Mouse (Mus musculus) CH12.LX (cell line): ENCODE results near the gene Gm4871. TPM values are rescaled to one million over a fixed set of nuclear protein-coding genes. Genes with fewer than 3 reads are reported as not detected.
A peak's percentile ranks its signal among the peaks of the same experiment; 100 is the strongest.

Experiments
- DNase-seq: peaks from one replicate; pipeline ENCODE4 v3.0.0-alpha.2; 2013; ENCODE audit errors: extremely low read depth
- H3K27ac ChIP-seq: 2 replicates; pipeline ENCODE4 v1.5.1; 2012; ENCODE audit warnings: low read depth, mild to moderate bottlenecking, control low read depth, moderate library complexity; ENCODE audit not compliant: insufficient read depth
- H3K27me3 ChIP-seq: replicated peaks from 2 replicates; pipeline ENCODE3; 2012; ENCODE audit warnings: inconsistent platforms
- H3K36me3 ChIP-seq, 2 experiments: replicated peaks in 1 of 2; 2 replicates each; pipeline versions ENCODE3 to v1.6.1; 2012; ENCODE audit warnings: inconsistent platforms in 1 of 2, low read length in 1 of 2, mild to moderate bottlenecking in 1 of 2, mixed read lengths in 1 of 2, moderate library complexity in 1 of 2; ENCODE audit not compliant: control insufficient read depth in 1 of 2, insufficient read depth in 1 of 2
- H3K4me1 ChIP-seq, 2 experiments: 2 replicates each; pipeline ENCODE4 v1.6.1; 2012; ENCODE audit warnings: inconsistent platforms in 1 of 2, moderate library complexity in 1 of 2; ENCODE audit not compliant: insufficient read depth in 2 of 2, control insufficient read depth in 1 of 2
- H3K4me2 ChIP-seq: 2 replicates; pipeline ENCODE4 v1.6.1; 2012; ENCODE audit warnings: low read depth, mild to moderate bottlenecking, control low read depth; ENCODE audit not compliant: poor library complexity, insufficient read depth, severe bottlenecking
- H3K4me3 ChIP-seq, 3 experiments: fragments of 150-350 bp in 1 of 3; sonication (generic) in 1 of 3; replicated peaks in 1 of 3; 2 replicates each; pipeline versions ENCODE3 to v1.5.1; 2011 to 2012; ENCODE audit warnings: low read depth in 2 of 3, low read length in 2 of 3, mild to moderate bottlenecking in 2 of 3, moderate library complexity in 2 of 3, control low read depth in 1 of 3, improper control_type of control experiment in 1 of 3, inconsistent platforms in 1 of 3, mixed read lengths in 1 of 3; ENCODE audit not compliant: poor library complexity in 1 of 3
- H3K79me2 ChIP-seq: replicated peaks from 2 replicates; pipeline ENCODE4 v1.6.1; 2012; ENCODE audit warnings: mild to moderate bottlenecking, moderate library complexity; ENCODE audit not compliant: control insufficient read depth, poor library complexity, insufficient read depth, severe bottlenecking; ENCODE audit errors: extremely low read depth
- H3K9ac ChIP-seq: 2 replicates; pipeline ENCODE4 v1.6.1; 2012; ENCODE audit warnings: low read depth, mild to moderate bottlenecking, control low read depth, moderate library complexity; ENCODE audit not compliant: insufficient read depth
- H3K9me3 ChIP-seq: replicated peaks from 2 replicates; pipeline ENCODE3; 2012; ENCODE audit warnings: low read length, inconsistent platforms, mixed read lengths
- CHD1 ChIP-seq: IDR thresholded peaks from 2 replicates; pipeline ENCODE4 v1.6.1; 2012; ENCODE audit warnings: low read depth, low read length, improper control_type of control experiment, inconsistent platforms
- CTCF ChIP-seq, 2 experiments: IDR thresholded peaks in 1 of 2; conservative IDR thresholded peaks in 1 of 2; 2 replicates each; pipeline ENCODE4 v1.5.1; 2011 to 2012; ENCODE audit warnings: low read depth in 2 of 2, low read length in 2 of 2, improper control_type of control experiment in 1 of 2, inconsistent platforms in 1 of 2, mild to moderate bottlenecking in 1 of 2, moderate library complexity in 1 of 2
- ETS1 ChIP-seq: conservative IDR thresholded peaks from 2 replicates; pipeline ENCODE4 v1.6.1; 2012; ENCODE audit warnings: low read depth, mild to moderate bottlenecking, inconsistent platforms, low read length, improper control_type of control experiment, moderate library complexity
- JUN ChIP-seq: IDR thresholded peaks from 2 replicates; pipeline ENCODE4 v1.6.1; 2011; ENCODE audit warnings: low read depth, mild to moderate bottlenecking, low read length, improper control_type of control experiment, moderate library complexity; ENCODE audit not compliant: insufficient read depth
- JUND ChIP-seq: conservative IDR thresholded peaks from 2 replicates; pipeline ENCODE4 v1.6.1; 2011; ENCODE audit warnings: low read depth, low read length, improper control_type of control experiment
- MAFK ChIP-seq: IDR thresholded peaks from 2 replicates; pipeline ENCODE4 v1.6.1; 2011; ENCODE audit warnings: low read length, improper control_type of control experiment; ENCODE audit not compliant: insufficient replicate concordance
- NELFE ChIP-seq: IDR thresholded peaks from 2 replicates; pipeline ENCODE4 v1.6.1; 2011; ENCODE audit warnings: low read depth, low read length, improper control_type of control experiment
- POLR2AphosphoS2 ChIP-seq: IDR thresholded peaks from 2 replicates; pipeline ENCODE4 v1.6.1; 2011; ENCODE audit warnings: low read depth, low read length, improper control_type of control experiment
- RAD21 ChIP-seq: IDR thresholded peaks from 2 replicates; pipeline ENCODE4 v1.6.1; 2011; ENCODE audit warnings: low read depth, mild to moderate bottlenecking, low read length, improper control_type of control experiment, moderate library complexity
- SMC3 ChIP-seq: IDR thresholded peaks from 2 replicates; pipeline ENCODE4 v1.6.1; 2011; ENCODE audit warnings: low read depth, low read length, improper control_type of control experiment
- ZKSCAN1 ChIP-seq: IDR thresholded peaks from 2 replicates; pipeline ENCODE4 v1.6.1; 2012; ENCODE audit warnings: low read depth, inconsistent platforms, low read length, improper control_type of control experiment, borderline replicate concordance
- ZNF384 ChIP-seq: IDR thresholded peaks from 2 replicates; pipeline ENCODE4 v1.6.1; 2012; ENCODE audit warnings: low read depth, low read length, improper control_type of control experiment, inconsistent platforms
- dilution Hi-C: fragments of 300-500 bp; cut with MboI; formaldehyde crosslinking; loops from 2 replicates; pipeline ENCODE4 v1.14.3; 2020; ENCODE audit warnings: low sequenced_read_pairs; ENCODE audit not compliant: extremely low pct_unique_long_range_greater_than_20kb, extremely low pct_ligation_motif_present
- in situ Hi-C: fragments of 300-500 bp; cut with MboI; formaldehyde crosslinking; loops from 3 replicates; pipeline ENCODE4 v1.14.3; 2019; ENCODE audit warnings: low sequenced_read_pairs, low pct_ligation_motif_present, low pct_unique_long_range_greater_than_20kb, mixed read lengths
- polyA plus RNA-seq: library from polyadenylated mRNA; unstranded; fragments of >175 nt; gene quantifications from 2 replicates; pipeline ENCODE4 v1.2.1, GENCODE M21; 2012; ENCODE audit warnings: low read depth; ENCODE audit not compliant: insufficient read length
- total RNA-seq, 2 experiments: library from RNA; depleted of rRNA; stranded (reverse); fragments of 300-350 nt in 1 of 2; fragments of >200 nt in 1 of 2; gene quantifications; 2 replicates each; pipeline ENCODE4 v1.2.3; 2012 to 2014

Gm4871 gene
- total and polyA plus RNA-seq, 3 experiments, result not detected

- no peaks in the 10 kb centered on the region for H3K79me2 ChIP-seq
- H3K4me2 ChIP-seq, result no peak overlapping the region
- no peaks in the 10 kb centered on the region for H3K9me3 ChIP-seq
- dilution Hi-C loops, result no loop called here
- no peak overlapping the region for H3K4me3 ChIP-seq
- no peak for DNase-seq
- peaks cover 0 to 24% of the 10 kb centered on the region in 2 experiments; a peak in 2 of 4 replicates for H3K4me1 ChIP-seq
- no peak overlapping the region for H3K9ac ChIP-seq
- no peak overlapping the region for H3K27ac ChIP-seq
- H3K36me3 ChIP-seq, result no peaks in the 10 kb centered on the region
- in situ Hi-C loops, result loop anchor here (10.0 kb wide), 1 partner anchor 60 kb away; no protein-coding TSS in a partner anchor
- TF ChIP-seq CHD1 (no peak), POLR2AphosphoS2 (no peak)
- peaks cover 7% of the 10 kb centered on the region for H3K27me3 ChIP-seq
These were observed 28.1 kb downstream of the Gm4871 start for GRCm38 (mm10) chr5:145004495-145004894.

DNA sequence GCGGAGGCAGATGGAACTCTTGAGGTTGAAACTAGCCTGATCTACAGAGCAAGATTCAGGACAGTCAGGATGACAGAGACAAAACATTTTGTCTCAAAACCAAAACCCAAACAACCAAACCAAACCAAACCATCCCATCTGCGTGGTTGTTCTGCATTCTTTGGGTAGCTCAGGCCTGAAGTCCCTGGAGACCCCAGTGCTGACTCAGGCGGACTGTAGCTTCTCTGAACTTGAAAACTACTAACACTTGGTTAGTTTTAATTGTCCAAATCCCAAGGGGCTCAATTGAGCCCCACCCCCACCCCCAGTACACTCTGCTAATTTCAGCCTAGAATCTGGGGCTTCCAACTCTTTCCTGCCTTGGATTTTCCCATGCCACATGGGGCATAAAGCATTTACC, 29.2 kb downstream of the Gm4871 start:
- Histone ChIP-seq H3K36me3 (no peaks in the 10 kb centered on the region), H3K4me3 (no peak overlapping the region), H3K27me3 (peaks cover 9% of the 10 kb centered on the region), H3K4me1 (peaks cover 0 to 24% of the 10 kb centered on the region in 2 experiments; a peak in 2 of 4 replicates), H3K9me3 (no peaks in the 10 kb centered on the region), H3K27ac (no peak overlapping the region), H3K9ac (no peak overlapping the region), H3K79me2 (no peaks in the 10 kb centered on the region), H3K4me2 (no peak overlapping the region)
- TF ChIP-seq ETS1 (no peak), MAFK (0 out of 2 replicates have a peak, but pooled peaks have one; percentile 54)
- in situ Hi-C loops (loop anchor here (10.0 kb wide), 1 partner anchor 61 kb away; no protein-coding TSS in a partner anchor), dilution Hi-C loops (no loop called here)
- peak; percentile 50 for DNase-seq

DNA sequence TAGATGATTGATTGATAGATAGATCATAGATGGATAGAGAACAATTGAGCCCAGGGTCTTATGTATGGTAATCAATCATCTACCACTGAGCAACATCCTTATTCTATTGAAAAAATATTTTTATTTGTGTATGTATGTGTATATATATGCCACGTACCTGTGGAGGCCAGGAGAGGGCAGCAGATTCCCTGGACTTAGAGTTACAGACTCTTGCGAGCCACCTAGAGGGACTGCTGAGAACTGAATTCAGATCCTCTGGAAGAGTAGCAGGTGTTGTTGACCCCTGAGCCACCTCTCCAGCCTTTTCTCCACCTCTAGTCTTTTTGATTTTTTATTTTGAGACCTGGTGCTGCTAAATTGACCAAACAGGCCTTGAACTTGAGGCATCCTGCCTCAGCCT, 34.1 kb downstream of the Gm4871 start:
- H3K4me1 ChIP-seq, result peaks cover 0 to 5% of the 10 kb centered on the region in 2 experiments; a peak in 1 of 4 replicates
- peak; percentile 62 for TF ChIP-seq SMC3
- TF ChIP-seq JUN, result no peak
- peak; percentile 53 to 99; a peak in 3 of 4 replicates for TF ChIP-seq CTCF (conservative IDR thresholded peaks at IDR 0.05 in 1 of 2, IDR thresholded peaks at IDR 0.05 in 1 of 2; ENCODE audit: low read depth in 2 of 2, low read length in 2 of 2)
- peak; percentile 72; the same call in 1 of the 2 replicates for TF ChIP-seq NELFE
- TF ChIP-seq JUND, result no peak; the same call in 1 of the 2 replicates
- TF ChIP-seq ZNF384, result peak; percentile 36; the same call in 1 of the 2 replicates
- TF ChIP-seq ZKSCAN1, result no peak
- TF ChIP-seq RAD21, result peak; percentile 47
- H3K27me3 ChIP-seq, result peaks cover 16% of the 10 kb centered on the region
- H3K79me2 ChIP-seq, result no peaks in the 10 kb centered on the region
- H3K4me3 ChIP-seq, result no peak overlapping the region
- in situ Hi-C loops (loop anchor here (5.0 kb wide), 1 partner anchor 84 kb away; the partner anchor contains the start of genes Arpc1a and Kpna7), dilution Hi-C loops (no loop called here)
- H3K27ac ChIP-seq, result no peak overlapping the region
- no peak overlapping the region for H3K9ac ChIP-seq
- H3K36me3 ChIP-seq, result no peaks in the 10 kb centered on the region
- peak; percentile 76 for DNase-seq
- H3K9me3 ChIP-seq, result no peaks in the 10 kb centered on the region
- H3K4me2 ChIP-seq, result no peak overlapping the region
